Mouse (Mus musculus): Measurements from ENCODE around the gene Trim14. TPM values are rescaled to one million over a fixed set of nuclear protein-coding genes. Genes with fewer than 3 reads are reported as not detected.

The Trim14 gene
- polyA plus RNA-seq, 1 experiment from 2014 or later: 0.64 TPM

DNA sequence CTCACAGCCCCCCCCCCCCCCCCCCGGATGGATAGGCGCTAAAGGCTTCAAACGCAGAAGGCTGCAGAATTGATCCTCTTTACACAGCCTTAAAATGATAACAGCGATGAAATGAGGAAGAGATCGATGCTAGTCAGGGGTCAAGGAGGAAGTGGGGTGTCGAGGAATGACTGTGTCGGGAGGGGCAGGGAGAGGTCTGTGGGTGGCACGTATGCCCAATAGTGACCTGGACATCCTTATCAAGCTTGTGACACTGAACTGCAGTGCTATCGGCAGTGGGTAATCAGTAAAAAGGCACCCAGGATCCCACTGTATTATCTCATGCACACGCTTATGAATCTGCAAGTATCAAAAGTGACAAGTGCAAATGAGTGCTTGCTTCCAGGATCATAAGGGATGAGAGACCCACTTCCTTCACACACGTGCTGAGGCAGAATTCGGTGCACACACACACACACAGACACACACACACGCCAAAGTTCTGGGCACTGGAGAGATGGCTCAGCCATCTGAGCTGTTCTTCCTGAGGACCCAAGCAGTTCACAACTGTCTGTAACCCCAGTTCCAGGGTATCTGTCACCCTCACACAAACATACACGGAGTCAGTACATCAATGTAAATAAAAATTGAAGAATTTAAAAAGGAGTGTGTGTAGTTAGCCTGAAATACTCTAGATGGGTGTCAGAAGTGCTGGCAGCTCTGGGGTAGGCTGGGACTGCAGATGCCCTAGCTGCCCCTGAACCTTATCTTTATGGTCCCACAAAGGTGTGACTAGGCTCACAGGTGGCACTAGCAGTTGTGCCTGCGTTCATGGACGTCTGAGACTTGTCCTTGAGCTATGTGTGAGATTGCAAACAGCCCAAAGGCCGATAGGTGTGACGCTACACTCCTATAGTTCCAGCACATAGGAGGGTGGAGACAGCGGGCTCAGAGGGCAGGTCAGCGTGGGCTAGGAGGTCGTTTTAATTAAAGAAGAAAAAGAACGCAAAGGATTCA, 23.0 kb upstream of the Trim14 start:
- no peak for DNase-seq (ENCODE audit: low spot score)
- H3K27ac ChIP-seq (replicated peaks): no peak overlapping the region
- H3K4me3 ChIP-seq: no peak overlapping the region
- 78% methylated on average over 22 of the region's 22 CpGs for WGBS
- no peaks in the 10 kb centered on the region for H3K9me3 ChIP-seq
- H3K4me1 ChIP-seq: peaks cover 9% of the 10 kb centered on the region
- H3K36me3 ChIP-seq (replicated peaks): no peaks in the 10 kb centered on the region
- H3K27me3 ChIP-seq (replicated peaks; ENCODE audit: low read depth, poor library complexity, severe bottlenecking): no peaks in the 10 kb centered on the region

DNA sequence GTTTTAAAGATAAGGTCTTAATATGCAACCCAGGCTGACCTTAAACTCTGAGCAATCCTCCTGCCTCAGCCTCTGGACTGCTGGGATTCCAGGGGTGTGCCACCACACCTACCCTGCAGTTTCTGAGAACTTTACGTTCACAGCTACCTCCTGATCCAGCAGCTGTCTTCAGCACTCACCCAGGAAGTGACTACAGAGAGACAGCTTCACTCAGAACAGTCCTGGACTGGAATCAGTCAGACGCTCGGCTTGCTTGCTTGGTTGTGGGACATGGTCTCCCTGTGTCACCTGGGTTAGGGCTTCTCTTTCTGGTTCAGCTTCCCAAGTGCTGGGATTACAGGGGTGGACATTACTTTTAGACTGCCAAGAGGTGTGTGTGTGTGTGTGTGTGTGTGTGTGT, 21.0 kb upstream of the Trim14 start:
- no peaks in the 10 kb centered on the region for H3K36me3 ChIP-seq (replicated peaks)
- H3K27me3 ChIP-seq (replicated peaks; ENCODE audit: low read depth, poor library complexity, severe bottlenecking): no peaks in the 10 kb centered on the region
- DNase-seq (ENCODE audit: low spot score): no peak
- no peak overlapping the region for H3K27ac ChIP-seq (replicated peaks)
- WGBS: 87% methylated on average over 3 of the region's 3 CpGs
- H3K4me3 ChIP-seq: no peak overlapping the region
- peaks cover 14% of the 10 kb centered on the region for H3K4me1 ChIP-seq
- no peaks in the 10 kb centered on the region for H3K9me3 ChIP-seq

DNA sequence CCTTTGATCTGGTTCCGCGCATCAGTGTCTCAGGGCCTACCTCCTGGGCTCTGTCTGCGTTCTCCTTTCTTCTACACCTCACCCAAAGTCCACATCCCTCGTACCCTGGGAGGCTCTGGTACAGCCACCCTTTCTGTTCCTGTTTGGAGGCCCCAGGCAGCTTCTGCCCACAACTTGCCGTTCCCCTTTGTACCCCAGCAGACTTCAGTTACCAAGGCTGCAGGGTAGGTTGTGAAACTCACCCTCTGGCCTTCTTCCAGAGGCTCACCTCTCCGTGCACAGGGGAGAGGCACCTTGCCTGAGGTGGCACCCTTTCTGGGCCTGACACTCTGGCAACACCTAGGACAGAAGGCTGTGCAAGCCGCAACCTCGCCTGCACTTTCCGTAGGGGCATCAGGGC, 19.8 kb upstream of the Trim14 start:
- 86% methylated on average over 9 of the region's 9 CpGs for WGBS

DNA sequence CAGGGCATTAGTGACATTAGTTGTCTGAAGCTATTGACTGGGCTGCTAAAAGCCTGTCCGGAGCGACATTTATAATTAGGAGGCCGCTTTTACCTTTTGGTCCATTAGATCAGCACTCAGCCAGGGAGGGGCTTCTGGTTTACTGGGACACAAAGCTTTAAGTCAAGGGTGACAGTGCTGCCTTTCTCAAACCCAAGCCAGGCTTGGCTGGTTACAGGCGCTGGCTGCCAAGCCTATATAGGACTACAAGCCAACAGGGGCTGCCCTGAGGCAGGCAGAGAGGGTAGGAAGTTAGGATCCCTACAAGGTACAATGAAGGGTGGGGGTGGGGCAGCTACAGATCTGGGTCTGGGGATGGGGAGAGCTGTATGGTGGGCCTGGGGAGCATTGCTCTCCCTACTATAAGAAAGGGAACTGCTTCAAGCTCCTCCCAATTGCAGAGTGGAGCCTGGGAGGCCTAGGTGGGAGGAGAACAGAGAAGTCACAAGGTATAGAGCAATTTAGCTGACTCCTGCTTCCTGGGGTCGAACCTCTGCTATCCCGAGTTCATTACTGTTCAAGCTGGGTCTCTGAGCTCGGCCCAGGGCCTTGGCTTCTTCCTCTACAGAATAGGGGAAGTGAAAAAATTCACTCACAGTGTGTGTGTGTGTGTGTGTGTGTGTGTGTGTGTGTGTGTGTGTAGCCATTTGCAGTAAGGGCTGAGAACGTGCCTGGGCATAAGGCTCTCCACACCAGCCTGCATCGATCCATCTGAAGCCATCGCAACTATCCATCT, 18.5 kb upstream of the Trim14 start:
- Histone ChIP-seq H3K9me3 (no peaks in the 10 kb centered on the region), H3K4me1 (peaks cover 14% of the 10 kb centered on the region), H3K36me3 (replicated peaks) (no peaks in the 10 kb centered on the region), H3K27me3 (replicated peaks; ENCODE audit: low read depth, poor library complexity, severe bottlenecking) (no peaks in the 10 kb centered on the region), H3K4me3 (no peak overlapping the region), H3K27ac (replicated peaks) (no peak overlapping the region)
- no peak for DNase-seq (ENCODE audit: low spot score)
- WGBS: 78% methylated on average over 10 of the region's 10 CpGs

More for the DNA sequence above, 19.8 kb upstream of the Trim14 start:
- Histone ChIP-seq H3K27me3 (replicated peaks; ENCODE audit: low read depth, poor library complexity, severe bottlenecking) (no peaks in the 10 kb centered on the region), H3K27ac (replicated peaks) (no peak overlapping the region), H3K9me3 (no peaks in the 10 kb centered on the region), H3K4me3 (no peak overlapping the region), H3K36me3 (replicated peaks) (no peaks in the 10 kb centered on the region), H3K4me1 (peaks cover 14% of the 10 kb centered on the region)
- no peak for DNase-seq (ENCODE audit: low spot score)

DNA sequence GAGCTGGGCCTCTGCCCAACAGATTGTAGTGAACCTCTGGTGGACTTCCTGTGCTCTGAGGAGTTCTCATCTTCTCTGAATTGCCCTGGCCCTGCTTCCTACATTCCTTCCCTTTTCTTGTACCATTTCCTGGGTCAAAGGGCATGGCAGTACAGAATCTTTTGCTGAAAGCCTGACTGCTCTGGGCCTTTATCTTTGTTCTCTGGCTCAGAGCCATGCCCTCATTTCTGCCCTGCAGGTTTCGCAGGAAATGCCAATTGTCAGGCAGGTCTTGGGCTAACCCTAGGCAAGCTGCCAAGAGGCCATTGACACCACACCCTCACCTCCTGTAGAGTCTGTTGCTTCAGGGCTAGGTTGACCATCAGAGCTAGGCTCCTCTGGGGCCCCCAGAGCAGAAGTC, 17.9 kb upstream of the Trim14 start:
- no peak overlapping the region for H3K4me3 ChIP-seq
- DNase-seq (ENCODE audit: low spot score): no peak
- WGBS: 79% methylated on average over 1 of the region's 1 CpGs

DNA sequence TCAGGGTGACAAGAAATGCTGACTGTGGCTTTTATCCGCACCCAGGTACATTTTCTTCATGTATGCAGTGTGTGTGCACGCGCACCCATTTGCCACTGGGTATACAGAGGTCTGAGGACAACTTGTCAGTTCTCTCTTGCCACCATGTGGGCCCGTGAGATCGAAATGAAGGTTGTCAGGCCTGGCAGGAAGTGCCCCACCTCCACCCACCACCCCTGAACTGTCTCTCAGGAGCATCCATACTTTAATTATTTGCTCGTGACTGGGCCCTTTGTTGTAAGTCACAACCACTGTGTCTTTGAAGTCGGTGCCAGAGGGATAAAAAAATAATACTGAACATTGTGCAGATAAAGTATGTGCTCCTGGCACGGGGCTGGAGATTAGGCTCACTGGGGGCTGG, 14.5 kb upstream of the Trim14 start:
- H3K27me3 ChIP-seq (replicated peaks; ENCODE audit: low read depth, poor library complexity, severe bottlenecking): peaks cover 9% of the 10 kb centered on the region; the same call in 1 of the 2 replicates
- DNase-seq (ENCODE audit: low spot score): no peak
- no peak overlapping the region for H3K4me3 ChIP-seq
- H3K4me1 ChIP-seq: peaks cover 23% of the 10 kb centered on the region
- H3K27ac ChIP-seq (replicated peaks): no peak overlapping the region
- no peaks in the 10 kb centered on the region for H3K36me3 ChIP-seq (replicated peaks)
- no peaks in the 10 kb centered on the region for H3K9me3 ChIP-seq
- 59% methylated on average over 8 of the region's 8 CpGs for WGBS

More for the DNA sequence above, 17.9 kb upstream of the Trim14 start:
- Histone ChIP-seq H3K27me3 (replicated peaks; ENCODE audit: low read depth, poor library complexity, severe bottlenecking) (no peaks in the 10 kb centered on the region), H3K4me1 (peaks cover 14% of the 10 kb centered on the region), H3K27ac (replicated peaks) (no peak overlapping the region), H3K36me3 (replicated peaks) (no peaks in the 10 kb centered on the region), H3K9me3 (no peaks in the 10 kb centered on the region)

DNA sequence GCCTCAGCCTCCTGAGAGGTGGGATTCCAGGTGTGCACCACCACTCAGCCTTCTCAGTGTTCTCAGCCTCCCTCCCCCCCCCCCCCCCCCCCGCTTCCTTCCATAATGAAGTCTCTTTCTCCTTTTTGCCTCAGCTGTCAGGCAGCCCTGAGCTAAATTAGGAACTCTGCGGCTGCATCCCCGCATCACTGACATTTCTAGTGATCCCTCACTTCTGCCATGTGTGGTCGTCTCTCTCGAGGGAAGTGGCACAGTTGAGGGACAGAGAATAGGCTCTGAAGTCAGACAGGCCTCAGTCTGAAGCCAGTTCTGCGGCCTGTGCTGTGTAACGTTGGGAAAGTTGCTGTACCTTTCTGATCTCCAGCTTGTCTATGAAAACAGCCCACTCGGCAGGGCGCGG, 14.0 kb upstream of the Trim14 start:
- Histone ChIP-seq H3K27me3 (replicated peaks; ENCODE audit: low read depth, poor library complexity, severe bottlenecking) (peaks cover 11% of the 10 kb centered on the region; the same call in 1 of the 2 replicates), H3K9me3 (no peaks in the 10 kb centered on the region), H3K4me3 (no peak overlapping the region), H3K4me1 (peaks cover 25% of the 10 kb centered on the region), H3K36me3 (replicated peaks) (no peaks in the 10 kb centered on the region), H3K27ac (replicated peaks) (no peak overlapping the region)
- DNase-seq (ENCODE audit: low spot score): no peak
- 69% methylated on average over 10 of the region's 10 CpGs for WGBS

DNA sequence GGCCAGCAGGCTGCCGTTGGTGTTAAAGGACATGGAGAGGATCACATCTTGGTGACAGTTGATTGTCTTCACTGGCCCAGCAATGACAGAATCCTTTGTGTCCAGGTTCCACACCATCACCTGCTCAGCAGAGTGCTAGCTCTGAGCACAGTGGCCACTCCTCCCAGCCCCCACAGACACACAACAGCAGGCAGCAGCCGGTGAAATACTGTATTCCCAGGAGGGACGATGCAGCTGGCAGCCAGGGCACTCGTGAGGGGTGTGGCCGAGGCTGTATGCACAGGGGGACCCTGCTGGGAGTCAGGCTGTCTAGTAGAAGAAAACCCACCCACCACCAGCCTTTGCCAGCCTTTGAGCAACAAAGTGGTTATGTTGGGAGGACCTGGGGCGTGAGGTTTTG, 10.8 kb upstream of the Trim14 start:
- H3K4me1 ChIP-seq: peaks cover 18% of the 10 kb centered on the region
- no peak overlapping the region for H3K27ac ChIP-seq (replicated peaks)

DNA sequence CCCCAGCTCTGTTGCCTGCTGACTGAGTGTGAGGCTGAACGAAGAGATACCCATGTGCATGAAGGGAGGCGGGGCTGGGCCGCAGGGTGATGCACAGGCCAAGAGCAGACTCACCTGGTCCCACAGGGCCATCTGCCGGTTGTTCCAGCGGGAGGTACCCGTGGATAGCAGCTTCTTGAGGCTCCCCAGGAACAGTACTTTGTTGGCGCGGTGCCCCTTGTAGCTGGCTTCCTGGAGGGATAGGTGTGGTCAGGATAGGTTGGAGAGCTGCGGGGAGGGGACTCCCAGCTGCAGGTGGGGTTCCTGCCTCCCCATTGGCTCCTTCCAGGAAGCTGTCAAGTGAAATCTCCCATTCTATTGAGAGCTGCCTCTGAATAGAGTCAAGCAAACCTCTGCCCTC, 9.6 kb upstream of the Trim14 start:
- Histone ChIP-seq H3K4me1 (peaks cover 20% of the 10 kb centered on the region), H3K4me3 (no peak overlapping the region), H3K36me3 (replicated peaks) (no peaks in the 10 kb centered on the region), H3K27me3 (replicated peaks; ENCODE audit: low read depth, poor library complexity, severe bottlenecking) (peaks cover 15% of the 10 kb centered on the region), H3K27ac (replicated peaks) (no peak overlapping the region), H3K9me3 (no peaks in the 10 kb centered on the region)
- peak; percentile 30 for DNase-seq (ENCODE audit: low spot score)
- WGBS: 13% methylated on average over 9 of the region's 9 CpGs

More for the DNA sequence above, 10.8 kb upstream of the Trim14 start:
- Histone ChIP-seq H3K4me3 (no peak overlapping the region), H3K9me3 (no peaks in the 10 kb centered on the region), H3K27me3 (replicated peaks; ENCODE audit: low read depth, poor library complexity, severe bottlenecking) (peaks cover 11% of the 10 kb centered on the region; the same call in 1 of the 2 replicates), H3K36me3 (replicated peaks) (no peaks in the 10 kb centered on the region)
- peak; percentile 26 for DNase-seq (ENCODE audit: low spot score)
- 45% methylated on average over 6 of the region's 6 CpGs for WGBS

DNA sequence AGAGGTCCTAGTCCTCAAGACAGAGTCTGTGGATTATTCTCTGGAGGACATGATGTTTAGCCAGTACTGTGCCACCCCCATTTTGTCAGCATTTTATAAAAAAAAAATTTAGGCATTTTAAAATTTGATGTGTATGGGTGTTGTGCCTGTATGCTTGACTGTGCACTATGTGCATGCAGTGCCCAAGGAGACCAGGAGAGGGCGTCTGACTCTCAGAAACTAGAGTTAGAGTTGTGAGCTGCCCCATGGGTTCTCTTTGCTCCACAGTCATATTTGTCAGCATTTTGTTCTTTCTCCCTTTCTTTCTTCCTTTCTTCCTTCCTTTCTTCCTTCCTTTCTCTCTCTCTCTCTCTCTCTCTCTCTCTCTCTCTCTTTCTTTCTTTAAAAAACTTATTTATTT, 8.4 kb upstream of the Trim14 start:
- 29% methylated on average over 1 of the region's 1 CpGs for WGBS
- Histone ChIP-seq H3K27me3 (replicated peaks; ENCODE audit: low read depth, poor library complexity, severe bottlenecking) (peaks cover 26% of the 10 kb centered on the region), H3K9me3 (no peaks in the 10 kb centered on the region), H3K36me3 (replicated peaks) (no peaks in the 10 kb centered on the region), H3K4me1 (peaks cover 20% of the 10 kb centered on the region), H3K4me3 (no peak overlapping the region), H3K27ac (replicated peaks) (no peak overlapping the region)
- peak; percentile 17 for DNase-seq (ENCODE audit: low spot score)

DNA sequence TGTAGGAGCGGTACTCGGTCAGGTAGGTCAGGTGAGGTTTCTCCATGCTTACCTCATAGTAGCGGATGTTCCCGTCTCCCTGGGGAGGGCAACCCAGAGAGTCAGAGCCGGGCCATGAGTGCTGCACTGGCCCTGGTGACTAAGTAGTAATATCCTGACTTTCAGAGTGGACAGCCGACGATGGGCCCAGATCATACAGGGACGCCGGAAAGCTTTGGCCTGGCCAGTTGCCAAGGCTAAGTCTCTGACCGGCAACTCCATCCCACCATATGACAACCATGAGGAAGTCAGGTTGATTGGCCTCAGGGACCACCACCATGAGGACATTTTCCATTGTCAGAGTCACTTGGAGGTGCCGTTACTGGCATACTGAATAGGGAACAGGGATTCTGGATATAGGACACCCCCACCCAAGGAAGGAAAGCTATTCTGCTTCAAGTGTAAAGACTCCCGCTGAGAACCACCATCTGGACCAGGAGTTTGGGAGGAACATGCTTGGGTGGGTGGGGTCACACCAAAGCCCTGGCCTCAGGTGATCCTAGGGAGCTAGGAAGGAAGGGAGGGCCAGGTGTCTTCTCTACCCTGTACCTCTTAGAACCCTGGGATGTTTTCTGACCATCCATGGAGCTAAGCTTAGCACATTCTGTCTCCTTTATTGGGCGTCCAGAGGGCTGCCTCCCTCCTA, 7.6 kb upstream of the Trim14 start:
- no peaks in the 10 kb centered on the region for H3K9me3 ChIP-seq
- no peak overlapping the region for H3K4me3 ChIP-seq
- no peak overlapping the region for H3K27ac ChIP-seq (replicated peaks)
- no peaks in the 10 kb centered on the region for H3K36me3 ChIP-seq (replicated peaks)
- DNase-seq (ENCODE audit: low spot score): no peak
- peaks cover 24% of the 10 kb centered on the region for H3K4me1 ChIP-seq
- peaks cover 31% of the 10 kb centered on the region for H3K27me3 ChIP-seq (replicated peaks; ENCODE audit: low read depth, poor library complexity, severe bottlenecking)
- 95% methylated on average over 13 of the region's 13 CpGs for WGBS

DNA sequence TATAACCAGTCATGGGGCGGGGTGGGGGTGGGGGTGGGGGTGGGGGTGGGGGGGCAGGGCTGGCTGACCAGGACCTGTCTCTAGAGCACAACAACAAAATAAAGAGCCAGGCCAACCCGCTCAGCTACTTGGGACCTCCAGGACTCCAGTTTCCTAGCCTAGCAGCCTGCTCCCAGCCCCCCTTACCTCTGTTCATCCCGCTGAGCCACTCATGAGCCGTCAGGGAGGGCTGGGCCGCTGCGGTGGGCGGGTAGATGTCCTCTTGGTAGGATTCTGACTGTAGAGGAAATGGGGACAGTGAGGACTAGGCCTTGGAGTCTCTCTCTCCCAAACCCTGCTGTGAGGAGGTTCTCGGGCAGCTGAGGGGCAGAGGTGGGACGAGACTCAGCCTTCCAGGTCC, 5.8 kb upstream of the Trim14 start:
- H3K4me1 ChIP-seq: peaks cover 17% of the 10 kb centered on the region
- WGBS: 37% methylated on average over 9 of the region's 9 CpGs
- no peaks in the 10 kb centered on the region for H3K36me3 ChIP-seq (replicated peaks)
- H3K27me3 ChIP-seq (replicated peaks; ENCODE audit: low read depth, poor library complexity, severe bottlenecking): peaks cover 44% of the 10 kb centered on the region
- H3K9me3 ChIP-seq: no peaks in the 10 kb centered on the region
- H3K4me3 ChIP-seq: no peak overlapping the region
- H3K27ac ChIP-seq (replicated peaks): no peak overlapping the region
- no peak for DNase-seq (ENCODE audit: low spot score)

All from embryonic facial prominence, embryonic 10.5 days (tissue).